Mouse (Mus musculus) MEL (cell line): ENCODE measurements around the gene Sytl3.

Source experiments
- CTCF ChIP-seq, 3 experiments: IDR thresholded peaks in 2 of 3; conservative IDR thresholded peaks in 1 of 3; 2 replicates each; pipeline ENCODE4 v1.5.1; 2011 to 2012; ENCODE audit warnings: low read length in 3 of 3, low read depth in 2 of 3, mild to moderate bottlenecking in 2 of 3, improper control_type of control experiment in 1 of 3, inconsistent platforms in 1 of 3, mixed read lengths in 1 of 3, moderate library complexity in 1 of 3; ENCODE audit not compliant: control insufficient read depth in 1 of 3, insufficient read depth in 1 of 3, poor library complexity in 1 of 3, severe bottlenecking in 1 of 3
- GATA1 ChIP-seq: IDR thresholded peaks from 2 replicates; pipeline ENCODE4 v1.6.1; 2011; ENCODE audit warnings: low read depth, low read length, improper control_type of control experiment
- KAT2A ChIP-seq: conservative IDR thresholded peaks from 2 replicates; pipeline ENCODE4 v1.6.1; 2012; ENCODE audit warnings: low read depth, low read length, improper control_type of control experiment, inconsistent platforms
- ZC3H11A ChIP-seq: IDR thresholded peaks from 2 replicates; pipeline ENCODE4 v1.6.1; 2012; ENCODE audit warnings: low read depth, mild to moderate bottlenecking, inconsistent platforms, low read length, improper control_type of control experiment

- TF ChIP-seq GATA1 = no peak
- TF ChIP-seq CTCF (IDR thresholded peaks at IDR 0.05 in 2 of 3, conservative IDR thresholded peaks at IDR 0.05 in 1 of 3; ENCODE audit: control insufficient read depth in 1 of 3, insufficient read depth in 1 of 3, low read depth in 2 of 3, low read length in 3 of 3, poor library complexity in 1 of 3, severe bottlenecking in 1 of 3) = no peak
- no peak for TF ChIP-seq ZC3H11A
- TF ChIP-seq KAT2A = no peak
These were observed 81.7 kb downstream of the Sytl3 start for GRCm38 (mm10) chr17:6740331-6741170.
